Mouse (Mus musculus) left cerebral cortex, postnatal 10 days (tissue): ENCODE data around the gene Islr2. TPM values are rescaled to one million over a fixed set of nuclear protein-coding genes. Genes with fewer than 3 reads are reported as not detected.
"Not testable (repeated sequence)": the region's sequence is repeated elsewhere in the genome, so short reads cannot be mapped to it uniquely, and the experiment has no call there.

ENCODE experiments used
- DNase-seq, 2 experiments: peaks; one replicate each; pipeline ENCODE4 v3.0.0; 2021 to 2022; ENCODE audit warnings: low spot score in 2 of 2, mixed read lengths in 1 of 2; ENCODE audit errors: extremely low spot score in 1 of 2
- intact Hi-C: fragments of 180-260 bp; cut with DNase I; formaldehyde crosslinking; loops from one replicate; pipeline ENCODE4 v1.15.1; 2025
- total RNA-seq, 2 experiments: library from RNA; stranded (reverse); gene quantifications; 2 replicates each; pipeline ENCODE4 v1.2.3; 2021

The Islr2 gene
- total RNA-seq: 100 to 1,000 TPM; 130 to 138 TPM

DNA sequence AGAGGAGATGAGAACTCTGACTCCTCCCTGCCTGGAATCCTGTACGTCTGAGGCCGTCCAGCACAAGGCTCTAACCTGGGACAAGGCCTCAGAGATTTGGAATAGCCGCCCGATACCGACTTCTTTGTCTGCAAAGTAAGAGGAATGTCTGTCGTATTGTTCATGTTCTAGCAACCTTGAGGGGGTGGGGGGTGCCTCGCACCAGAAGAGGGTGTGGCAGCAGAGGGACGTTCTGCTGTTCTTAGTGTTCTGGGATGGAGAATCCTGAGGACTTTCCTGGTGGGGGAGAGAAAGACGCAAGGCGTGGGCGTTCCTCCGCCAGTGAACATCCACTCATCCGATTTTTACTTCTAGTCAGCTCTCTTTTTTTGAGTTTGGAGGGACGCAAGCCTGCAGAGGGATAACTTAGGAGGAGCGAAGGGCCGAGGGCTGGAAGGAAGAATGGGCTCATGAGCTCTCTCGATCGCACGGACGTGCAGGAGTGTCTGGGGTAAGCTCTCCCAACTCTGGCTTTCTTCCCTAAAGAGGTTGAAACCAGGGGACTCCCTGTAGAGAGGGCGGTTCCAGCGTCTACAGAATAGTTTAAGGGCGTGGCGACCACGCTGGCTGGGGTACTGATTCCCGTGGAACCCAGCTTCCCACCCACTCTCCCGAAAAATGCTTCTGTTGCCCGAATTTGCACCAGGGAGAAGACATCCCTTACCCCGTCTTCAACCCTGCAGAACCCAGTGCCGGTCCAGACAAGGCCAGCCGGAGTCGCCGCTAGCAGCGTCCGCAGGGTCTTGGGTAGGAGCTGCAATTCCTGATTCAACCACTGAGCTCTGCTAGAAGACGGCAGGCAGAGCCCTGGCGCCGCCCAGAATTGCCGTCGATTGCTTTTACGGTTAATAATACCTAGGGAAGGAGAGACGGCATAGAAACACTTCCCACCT lies at the start of gene Islr2, which contains the start of gene Islr:
Gene Islr2 (minus strand): TSS at position 804 of the 932 bp plus-strand sequence.
Gene Islr (minus strand): TSS at position 791 of the 932 bp plus-strand sequence.
- peak in 1 of 2 experiments; percentile 84 for DNase-seq
- intact Hi-C loops: loop anchor here (1.0 to 10.0 kb wide), 2 partner anchors 151 to 269 kb away; no protein-coding TSS in a partner anchor

DNA sequence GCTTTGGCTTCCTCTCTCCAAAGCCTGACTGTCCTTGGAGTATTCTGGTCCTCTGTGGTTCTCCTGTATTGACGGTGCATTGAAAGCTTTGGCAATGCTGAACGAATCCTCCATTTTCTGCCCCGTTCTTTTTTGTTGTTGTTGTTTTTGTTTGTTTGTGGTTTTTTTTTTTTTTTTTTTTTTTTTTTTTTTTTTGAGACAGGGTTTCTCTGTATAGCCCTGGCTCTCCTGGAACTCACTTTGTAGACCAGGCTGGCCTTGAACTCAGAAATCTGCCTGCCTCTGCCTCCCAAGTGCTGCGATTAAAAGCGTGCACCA lies 49.6 kb upstream of the Islr2 start:
- intact Hi-C loops, DNase-seq: not testable (repeated sequence)

- intact Hi-C loops: no loop called here
- peak; percentile 91 to 96 for DNase-seq
Measured at GRCm38 (mm10) chr9:58253033-58253804, 49.1 kb upstream of the Islr2 start, which contains the start of gene Stoml1. TSS of gene Stoml1 (plus strand) at chr9:58253164.

- intact Hi-C loops, DNase-seq: not testable (repeated sequence)
Measured at GRCm38 (mm10) chr9:58250730-58251129, 46.6 kb upstream of the Islr2 start.

DNA sequence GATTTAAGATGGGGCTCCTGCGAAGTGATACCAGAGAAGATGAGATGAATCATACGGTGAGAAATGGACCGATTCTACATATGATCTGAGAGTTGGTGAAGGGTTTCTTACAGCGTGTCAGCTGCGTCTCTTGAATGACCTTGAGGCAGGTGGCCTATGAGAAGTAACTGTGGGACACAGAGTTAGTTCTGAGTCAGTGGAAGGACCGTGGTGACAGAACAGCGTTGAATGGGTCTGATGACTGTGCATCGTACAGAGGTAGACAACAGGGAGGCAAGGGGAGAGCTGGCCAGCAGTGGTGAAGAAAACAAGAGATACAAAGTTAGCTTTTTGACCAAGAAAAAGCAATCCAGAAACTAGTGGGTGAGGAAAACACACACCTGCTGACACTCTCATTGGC lies 46.2 kb upstream of the Islr2 start:
- no peak for DNase-seq
- intact Hi-C loops: no loop called here

- intact Hi-C loops: no loop called here
- DNase-seq: peak; percentile 38 to 82
Measured at GRCm38 (mm10) chr9:58249592-58250192, 45.6 kb upstream of the Islr2 start, which contains the start of gene Pml. TSS of gene Pml (minus strand) at chr9:58249786.

GRCm38 (mm10) chr9:58248746-58249413 lies 44.8 kb upstream of the Islr2 start:
- DNase-seq: no peak
- intact Hi-C loops: no loop called here

- peak; percentile 72 to 90 for DNase-seq
- intact Hi-C loops: no loop called here
Measured at GRCm38 (mm10) chr9:58247064-58247759, 43.1 kb upstream of the Islr2 start.

- intact Hi-C loops: no loop called here
- no peak for DNase-seq
Measured at GRCm38 (mm10) chr9:58246083-58246591, 42.0 kb upstream of the Islr2 start.

GRCm38 (mm10) chr9:58243696-58244095 lies 39.6 kb upstream of the Islr2 start:
- no peak for DNase-seq
- intact Hi-C loops: no loop called here

DNA sequence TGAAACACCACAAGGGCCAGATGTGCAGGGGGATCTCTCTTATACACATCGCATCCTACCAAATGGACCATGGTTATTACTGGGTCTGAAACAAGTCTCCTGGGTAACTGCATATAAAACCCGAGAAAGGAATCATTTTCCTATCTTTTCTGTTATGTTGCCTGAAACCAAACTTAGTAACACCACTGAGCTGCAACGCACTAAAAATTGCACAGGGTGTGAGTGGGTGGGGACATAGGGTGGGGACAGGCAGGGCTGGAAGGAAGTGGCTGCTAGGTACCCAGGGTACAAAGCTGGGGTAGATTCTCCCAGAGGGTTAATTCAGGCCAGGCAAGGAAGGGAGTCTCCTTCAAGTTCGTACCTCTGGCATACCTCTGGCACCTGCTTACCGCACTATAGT lies 38.6 kb upstream of the Islr2 start:
- no peak for DNase-seq
- intact Hi-C loops: no loop called here

DNA sequence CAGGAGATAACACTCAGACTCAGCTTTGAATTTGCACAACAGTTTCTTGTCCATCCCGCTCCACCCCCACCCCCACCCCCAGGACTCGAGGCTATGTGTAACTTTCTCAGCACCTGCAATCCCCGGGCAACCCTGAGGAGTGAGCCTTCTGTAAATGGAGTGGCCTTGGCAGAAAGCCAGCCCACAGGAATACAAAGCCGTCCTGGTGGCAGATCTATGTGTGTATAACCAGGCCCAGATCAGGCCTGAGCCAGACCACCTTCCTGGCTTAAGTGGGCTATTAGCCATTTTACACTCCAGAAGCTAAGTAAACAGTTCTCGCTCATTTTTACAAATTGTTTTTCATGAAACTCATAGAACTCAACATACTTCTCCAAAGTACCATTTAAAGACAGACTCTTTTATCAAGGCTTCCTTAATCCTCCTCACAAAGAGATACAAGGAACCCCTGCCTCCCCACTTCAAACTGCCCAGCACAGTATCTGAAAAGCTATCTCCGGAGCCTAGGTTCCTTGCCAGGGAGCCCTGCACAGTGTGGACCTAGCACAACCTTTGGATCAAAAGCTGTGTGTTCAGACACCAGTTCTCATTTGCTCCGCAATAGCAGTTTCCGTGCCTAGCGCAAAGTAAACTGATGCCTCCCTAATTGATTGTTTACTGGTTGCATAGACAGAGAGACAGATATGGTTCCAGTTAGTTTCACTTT lies 37.8 kb upstream of the Islr2 start:
- DNase-seq: peak in 1 of 2 experiments; percentile 59
- intact Hi-C loops: no loop called here

- intact Hi-C loops: no loop called here
- DNase-seq: no peak
Measured at GRCm38 (mm10) chr9:58234502-58235015, 30.4 kb upstream of the Islr2 start.

GRCm38 (mm10) chr9:58232374-58232773 lies 28.3 kb upstream of the Islr2 start:
- intact Hi-C loops: no loop called here
- no peak for DNase-seq

DNA sequence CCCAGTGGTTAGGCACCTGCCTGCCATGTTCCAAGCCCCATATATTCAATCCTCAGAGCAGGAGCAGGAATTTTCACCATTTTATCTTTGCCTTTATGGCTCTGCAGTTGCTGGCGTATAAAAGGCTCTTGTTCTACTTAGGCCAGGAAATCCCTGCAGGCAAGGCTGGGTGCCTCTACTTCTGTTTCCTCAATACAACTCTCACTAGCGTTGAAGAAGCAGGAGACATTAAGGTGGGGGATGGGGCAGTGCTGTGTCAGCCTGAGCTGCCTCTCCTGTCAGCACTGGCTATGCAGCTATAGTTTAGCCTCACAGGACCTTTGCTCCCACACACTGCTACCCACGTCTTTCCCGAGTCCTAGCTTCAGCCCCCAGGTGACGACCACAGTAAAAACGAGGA lies 27.6 kb upstream of the Islr2 start:
- intact Hi-C loops: no loop called here

DNA sequence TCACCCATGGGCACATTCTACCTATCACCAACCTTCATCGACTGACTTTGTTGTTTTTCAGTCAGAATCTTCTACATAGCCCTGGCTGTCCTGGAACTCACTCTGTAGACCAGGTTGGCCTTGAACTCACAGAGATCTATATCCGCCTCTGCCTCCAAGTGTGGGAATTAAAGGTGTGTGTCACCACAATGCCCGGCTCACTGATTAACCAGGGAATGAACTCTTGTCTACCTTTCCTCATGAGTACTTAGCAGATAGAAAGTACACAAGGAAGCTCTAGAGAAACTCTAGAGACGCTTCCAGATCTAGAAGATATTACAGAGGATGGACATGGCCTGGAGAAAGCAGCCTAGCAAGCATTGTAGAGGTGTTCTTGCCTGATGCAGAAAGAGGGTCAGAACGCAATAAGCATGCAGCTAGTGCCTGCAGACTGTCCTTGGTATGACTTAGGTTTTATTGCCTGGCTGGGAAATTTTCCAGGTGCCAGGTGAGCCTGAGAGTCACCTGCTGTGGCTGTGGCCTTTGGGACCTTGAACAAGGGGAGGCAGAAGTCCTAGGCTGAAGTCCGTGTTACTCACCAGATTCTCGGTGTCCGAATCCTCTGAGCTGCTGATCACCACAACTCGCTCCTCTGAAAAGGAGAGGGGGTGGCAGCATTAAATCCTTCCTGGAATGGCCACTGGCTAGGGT lies 24.8 kb upstream of the Islr2 start:
- DNase-seq: no peak
- intact Hi-C loops: no loop called here

More for the DNA sequence above, 27.6 kb upstream of the Islr2 start:
- no peak for DNase-seq
